Mouse (Mus musculus): ENCODE data around the gene Galnt17. TPM values are rescaled to one million over a fixed set of nuclear protein-coding genes. Genes with fewer than 3 reads are reported as not detected.

The Galnt17 gene
- polyA plus RNA-seq, 1 experiment from 2014 or later = 0.08 TPM

DNA sequence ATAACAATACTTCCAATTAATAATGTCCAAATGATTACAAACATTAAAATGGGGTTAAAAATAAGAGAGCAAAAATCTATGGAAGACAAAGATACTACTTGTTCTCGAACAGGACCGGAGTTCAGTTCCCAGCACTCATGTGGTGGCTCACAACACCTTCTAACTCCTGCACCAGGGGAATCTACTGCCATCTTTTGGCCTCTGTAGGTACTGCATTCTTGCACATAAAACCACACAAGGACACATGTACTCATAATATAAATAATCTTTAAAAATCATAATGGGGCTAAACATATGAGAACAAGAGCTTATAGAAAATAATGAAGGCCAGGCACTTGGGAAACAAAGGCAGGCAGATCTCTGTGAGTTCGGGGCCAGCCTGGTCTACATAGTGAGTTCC is 330.3 kb downstream of the Galnt17 start:
- no peak overlapping the region for H3K4me3 ChIP-seq (ENCODE audit: low read depth, low read length)
- no peaks in the 10 kb centered on the region for H3K9me3 ChIP-seq (replicated peaks; ENCODE audit: control insufficient read depth, low read length)
- no peak for ATAC-seq (ENCODE audit: low read depth)
- no peak overlapping the region for H3K27ac ChIP-seq (ENCODE audit: low read length)
- no peaks in the 10 kb centered on the region for H3K27me3 ChIP-seq (ENCODE audit: control insufficient read depth, insufficient read depth, low read depth, low read length)
- H3K9ac ChIP-seq (ENCODE audit: low read depth, low read length) = no peak overlapping the region
- no peaks in the 10 kb centered on the region for H3K36me3 ChIP-seq (ENCODE audit: control insufficient read depth, insufficient read depth)
- 63% methylated on average over 3 of the region's 3 CpGs for WGBS (ENCODE audit: insufficient replicate concordance)
- H3K4me2 ChIP-seq (ENCODE audit: low read depth, low read length) = no peak overlapping the region
- H3K4me1 ChIP-seq (ENCODE audit: control insufficient read depth, low read depth, low read length) = no peaks in the 10 kb centered on the region

DNA sequence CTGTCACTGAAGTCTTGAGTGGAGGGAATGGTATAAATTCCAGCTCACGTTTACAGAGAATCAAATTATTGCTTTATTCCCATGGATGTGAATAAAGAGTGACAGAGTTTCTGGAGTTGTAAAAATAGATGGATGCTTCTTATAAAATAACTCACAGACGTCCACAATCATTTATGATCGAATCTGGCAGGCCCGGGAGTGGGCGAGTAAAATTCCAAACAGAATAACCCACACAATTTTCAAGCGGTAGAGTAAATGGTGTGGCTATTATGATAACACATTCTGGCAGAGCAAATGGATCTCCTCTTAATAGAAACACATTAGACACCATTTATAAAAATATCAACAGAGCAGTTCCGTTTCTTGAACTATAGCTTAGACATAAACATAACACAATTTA is 355.9 kb downstream of the Galnt17 start:
- no peak overlapping the region for H3K9ac ChIP-seq (ENCODE audit: low read depth, low read length)
- H3K27ac ChIP-seq (ENCODE audit: low read length) = no peak overlapping the region
- no peak overlapping the region for H3K4me3 ChIP-seq (ENCODE audit: low read depth, low read length)
- H3K27me3 ChIP-seq (ENCODE audit: control insufficient read depth, insufficient read depth, low read depth, low read length) = no peaks in the 10 kb centered on the region
- no peaks in the 10 kb centered on the region for H3K36me3 ChIP-seq (ENCODE audit: control insufficient read depth, insufficient read depth)
- WGBS (ENCODE audit: insufficient replicate concordance) = 65% methylated on average over 7 of the region's 7 CpGs
- H3K4me1 ChIP-seq (ENCODE audit: control insufficient read depth, low read depth, low read length) = no peaks in the 10 kb centered on the region
- H3K9me3 ChIP-seq (replicated peaks; ENCODE audit: control insufficient read depth, low read length) = no peaks in the 10 kb centered on the region
- H3K4me2 ChIP-seq (ENCODE audit: low read depth, low read length) = no peak overlapping the region
- ATAC-seq (ENCODE audit: low read depth) = no peak

DNA sequence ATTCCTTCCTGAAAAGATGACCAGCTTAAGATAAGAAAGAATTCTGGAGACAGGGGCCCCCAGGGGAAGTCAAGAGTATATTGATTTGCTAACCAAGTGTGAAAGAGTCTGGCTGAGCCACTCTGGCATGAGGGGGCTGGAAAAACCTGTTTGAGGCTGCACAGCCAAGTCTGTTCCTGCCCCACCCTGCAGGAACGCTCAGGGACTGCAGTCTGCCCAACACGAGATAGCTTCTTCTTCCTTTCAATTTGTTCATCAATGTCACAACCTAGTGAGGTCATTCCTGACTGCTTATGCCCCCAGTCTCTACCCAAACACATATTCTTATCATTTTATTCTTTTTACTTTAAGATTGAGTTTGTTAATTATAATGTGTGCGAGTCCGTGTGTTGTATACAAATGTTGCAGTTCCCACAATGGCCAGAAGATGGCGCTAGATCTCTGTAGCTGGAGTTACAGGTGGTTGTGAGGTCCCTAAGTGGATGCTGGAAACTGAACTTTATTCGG is 357.4 kb downstream of the Galnt17 start:
- Histone ChIP-seq H3K4me2 (ENCODE audit: low read depth, low read length) (no peak overlapping the region), H3K27me3 (ENCODE audit: control insufficient read depth, insufficient read depth, low read depth, low read length) (no peaks in the 10 kb centered on the region), H3K9me3 (replicated peaks; ENCODE audit: control insufficient read depth, low read length) (no peaks in the 10 kb centered on the region), H3K4me1 (ENCODE audit: control insufficient read depth, low read depth, low read length) (no peaks in the 10 kb centered on the region), H3K9ac (ENCODE audit: low read depth, low read length) (no peak overlapping the region), H3K36me3 (ENCODE audit: control insufficient read depth, insufficient read depth) (no peaks in the 10 kb centered on the region), H3K4me3 (ENCODE audit: low read depth, low read length) (no peak overlapping the region), H3K27ac (ENCODE audit: low read length) (no peak overlapping the region)
- 33% methylated on average over 6 of the region's 6 CpGs for WGBS (ENCODE audit: insufficient replicate concordance)
- no peak for ATAC-seq (ENCODE audit: low read depth)

DNA sequence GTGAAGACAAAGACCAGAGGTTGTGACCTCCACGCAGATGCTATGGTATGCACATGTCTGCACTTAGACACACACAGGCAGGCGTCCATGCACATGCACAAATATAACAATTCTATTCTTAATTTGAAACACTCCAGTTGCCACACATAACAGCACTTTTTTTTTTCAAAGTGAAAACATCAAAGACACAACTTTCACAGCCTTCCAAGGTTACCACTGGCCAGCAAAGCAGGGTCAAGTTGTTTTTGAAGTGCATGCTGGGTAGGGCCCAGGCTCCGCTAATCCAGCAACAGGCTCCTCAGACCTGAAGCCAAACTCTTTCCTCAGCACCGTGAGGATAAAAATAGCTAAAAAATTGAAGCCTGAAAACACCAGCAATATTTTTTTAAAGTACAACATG is 357.9 kb downstream of the Galnt17 start:
- Histone ChIP-seq H3K4me2 (ENCODE audit: low read depth, low read length) (no peak overlapping the region), H3K36me3 (ENCODE audit: control insufficient read depth, insufficient read depth) (no peaks in the 10 kb centered on the region), H3K9me3 (replicated peaks; ENCODE audit: control insufficient read depth, low read length) (no peaks in the 10 kb centered on the region), H3K4me1 (ENCODE audit: control insufficient read depth, low read depth, low read length) (no peaks in the 10 kb centered on the region), H3K9ac (ENCODE audit: low read depth, low read length) (no peak overlapping the region), H3K27me3 (ENCODE audit: control insufficient read depth, insufficient read depth, low read depth, low read length) (no peaks in the 10 kb centered on the region), H3K4me3 (ENCODE audit: low read depth, low read length) (no peak overlapping the region), H3K27ac (ENCODE audit: low read length) (no peak overlapping the region)
- WGBS (ENCODE audit: insufficient replicate concordance) = 58% methylated on average over 4 of the region's 4 CpGs
- ATAC-seq (ENCODE audit: low read depth) = no peak

DNA sequence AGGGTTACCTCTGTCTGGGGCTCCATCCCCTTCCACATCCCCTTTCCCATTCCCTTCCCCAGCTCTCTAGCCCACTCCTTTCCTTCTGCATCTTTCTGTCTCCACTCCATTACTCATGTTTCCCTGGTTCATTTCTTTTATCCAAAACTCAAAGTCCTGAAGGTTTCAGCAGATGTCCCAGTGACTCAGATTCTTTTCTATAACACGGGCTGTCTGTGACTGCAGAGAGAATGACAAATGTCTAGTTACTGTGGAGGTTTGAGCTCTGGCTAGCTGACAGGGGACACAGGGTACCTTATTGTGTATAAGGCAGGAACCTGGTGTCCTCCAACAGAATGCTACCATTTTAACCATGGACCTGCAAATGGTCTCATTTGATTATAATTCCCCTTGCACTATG is 358.6 kb downstream of the Galnt17 start:
- Histone ChIP-seq H3K4me2 (ENCODE audit: low read depth, low read length) (no peak overlapping the region), H3K27me3 (ENCODE audit: control insufficient read depth, insufficient read depth, low read depth, low read length) (no peaks in the 10 kb centered on the region), H3K36me3 (ENCODE audit: control insufficient read depth, insufficient read depth) (no peaks in the 10 kb centered on the region), H3K9ac (ENCODE audit: low read depth, low read length) (no peak overlapping the region), H3K4me1 (ENCODE audit: control insufficient read depth, low read depth, low read length) (no peaks in the 10 kb centered on the region), H3K9me3 (replicated peaks; ENCODE audit: control insufficient read depth, low read length) (no peaks in the 10 kb centered on the region), H3K4me3 (ENCODE audit: low read depth, low read length) (no peak overlapping the region), H3K27ac (ENCODE audit: low read length) (no peak overlapping the region)
- ATAC-seq (ENCODE audit: low read depth) = no peak
- 51% methylated on average over 1 of the region's 1 CpGs for WGBS (ENCODE audit: insufficient replicate concordance)

DNA sequence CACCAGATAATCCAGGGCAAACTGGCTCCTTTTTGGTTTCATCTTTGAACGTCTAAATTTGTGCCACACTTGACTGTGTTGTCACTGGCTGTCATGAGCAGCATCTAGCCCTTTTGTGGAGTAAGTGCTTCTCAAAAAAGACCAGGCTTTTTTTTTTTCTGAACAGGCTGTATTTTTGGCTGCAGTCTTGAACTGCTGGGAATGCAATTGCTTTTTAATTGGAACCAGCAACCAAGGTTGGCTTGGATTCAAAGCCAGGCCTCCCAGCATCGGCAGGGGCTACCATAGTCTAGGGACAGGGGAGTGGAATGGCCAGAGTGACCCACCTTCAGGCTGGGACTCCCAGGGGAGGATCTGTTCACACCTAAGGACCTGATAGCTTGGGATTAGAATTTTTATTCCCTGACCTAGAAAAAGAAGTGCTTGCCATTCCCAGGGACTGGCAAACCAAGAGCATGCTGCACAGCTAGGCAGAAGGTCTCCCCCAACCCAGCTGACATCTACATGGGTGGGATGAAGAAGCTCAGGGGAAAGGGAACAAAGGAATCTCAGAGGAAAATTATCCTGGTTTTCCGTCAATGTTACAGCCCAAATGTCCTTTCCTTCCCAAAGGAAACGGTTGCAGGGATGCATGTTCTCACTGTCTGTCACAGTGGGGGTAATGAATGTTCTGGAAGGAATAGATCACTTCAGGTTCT is 369.2 kb downstream of the Galnt17 start:
- no peaks in the 10 kb centered on the region for H3K27me3 ChIP-seq (ENCODE audit: control insufficient read depth, insufficient read depth, low read depth, low read length)
- no peak overlapping the region for H3K4me3 ChIP-seq (ENCODE audit: low read depth, low read length)
- no peak overlapping the region for H3K4me2 ChIP-seq (ENCODE audit: low read depth, low read length)
- no peaks in the 10 kb centered on the region for H3K36me3 ChIP-seq (ENCODE audit: control insufficient read depth, insufficient read depth)
- no peak for ATAC-seq (ENCODE audit: low read depth)
- no peaks in the 10 kb centered on the region; the same call in 1 of the 2 replicates for H3K9me3 ChIP-seq (replicated peaks; ENCODE audit: control insufficient read depth, low read length)
- H3K9ac ChIP-seq (ENCODE audit: low read depth, low read length) = no peak overlapping the region
- no peak overlapping the region for H3K27ac ChIP-seq (ENCODE audit: low read length)
- 48% methylated on average over 4 of the region's 4 CpGs for WGBS (ENCODE audit: insufficient replicate concordance)
- no peaks in the 10 kb centered on the region for H3K4me1 ChIP-seq (ENCODE audit: control insufficient read depth, low read depth, low read length)

DNA sequence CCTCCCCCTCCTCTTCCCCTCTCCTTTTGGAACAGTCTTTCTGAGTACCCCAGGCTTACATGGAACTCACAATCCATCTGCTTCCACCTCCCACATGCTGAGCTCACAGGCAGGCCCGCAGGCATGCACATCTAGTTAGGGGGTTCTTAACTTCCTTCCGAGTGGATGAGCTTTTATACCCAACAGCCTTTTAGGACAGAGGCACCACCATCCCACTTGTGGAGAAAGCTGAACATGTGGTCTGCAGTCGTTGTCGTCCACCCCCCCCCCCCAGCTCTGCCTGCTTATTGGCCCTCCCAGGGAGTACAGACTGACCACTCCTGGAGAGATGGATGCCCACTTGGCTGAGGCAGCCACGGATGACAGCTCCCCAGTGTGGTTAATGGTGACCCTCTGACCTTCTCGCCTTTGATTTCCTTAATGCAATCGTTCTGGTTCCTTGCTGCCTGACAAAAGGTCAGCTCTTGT is 370.0 kb downstream of the Galnt17 start:
- no peak for ATAC-seq (ENCODE audit: low read depth)

GRCm38 (mm10) chr5:130930999-130931398 is 377.3 kb downstream of the Galnt17 start:
- WGBS (ENCODE audit: insufficient replicate concordance) = 55% methylated on average over 1 of the region's 1 CpGs
- no peak for ATAC-seq (ENCODE audit: low read depth)
- Histone ChIP-seq H3K36me3 (ENCODE audit: control insufficient read depth, insufficient read depth) (no peaks in the 10 kb centered on the region), H3K4me3 (ENCODE audit: low read depth, low read length) (no peak overlapping the region), H3K9ac (ENCODE audit: low read depth, low read length) (no peak overlapping the region), H3K4me1 (ENCODE audit: control insufficient read depth, low read depth, low read length) (no peaks in the 10 kb centered on the region), H3K4me2 (ENCODE audit: low read depth, low read length) (no peak overlapping the region), H3K27me3 (ENCODE audit: control insufficient read depth, insufficient read depth, low read depth, low read length) (no peaks in the 10 kb centered on the region), H3K27ac (ENCODE audit: low read length) (no peak overlapping the region), H3K9me3 (replicated peaks; ENCODE audit: control insufficient read depth, low read length) (peaks cover 2% of the 10 kb centered on the region; the same call in 1 of the 2 replicates)

More for the DNA sequence above, 370.0 kb downstream of the Galnt17 start:
- WGBS (ENCODE audit: insufficient replicate concordance) = 18% methylated on average over 7 of the region's 7 CpGs
- no peaks in the 10 kb centered on the region for H3K36me3 ChIP-seq (ENCODE audit: control insufficient read depth, insufficient read depth)
- no peaks in the 10 kb centered on the region for H3K4me1 ChIP-seq (ENCODE audit: control insufficient read depth, low read depth, low read length)
- no peaks in the 10 kb centered on the region; the same call in 1 of the 2 replicates for H3K9me3 ChIP-seq (replicated peaks; ENCODE audit: control insufficient read depth, low read length)
- no peak overlapping the region for H3K4me2 ChIP-seq (ENCODE audit: low read depth, low read length)
- no peaks in the 10 kb centered on the region for H3K27me3 ChIP-seq (ENCODE audit: control insufficient read depth, insufficient read depth, low read depth, low read length)
- H3K4me3 ChIP-seq (ENCODE audit: low read depth, low read length) = no peak overlapping the region
- no peak overlapping the region for H3K9ac ChIP-seq (ENCODE audit: low read depth, low read length)
- no peak overlapping the region for H3K27ac ChIP-seq (ENCODE audit: low read length)

DNA sequence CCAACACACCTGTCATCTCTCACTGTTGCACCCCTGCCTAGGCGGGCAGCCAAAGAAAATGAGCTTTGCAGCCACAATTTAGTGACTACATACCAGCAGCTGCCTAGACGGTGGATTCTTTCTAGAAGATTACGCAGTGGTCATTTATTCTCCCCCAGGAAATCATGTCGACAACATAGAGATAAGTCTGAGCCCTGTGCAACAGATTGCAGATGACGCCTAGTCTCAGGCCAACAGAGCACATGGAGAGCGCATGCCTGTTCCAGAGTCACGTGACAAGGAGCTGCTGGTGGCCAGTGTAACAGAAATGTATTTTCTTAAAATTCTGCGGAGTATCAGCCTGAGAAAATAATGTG is 380.5 kb downstream of the Galnt17 start:
- Histone ChIP-seq H3K36me3 (ENCODE audit: control insufficient read depth, insufficient read depth) (no peaks in the 10 kb centered on the region), H3K4me1 (ENCODE audit: control insufficient read depth, low read depth, low read length) (no peaks in the 10 kb centered on the region), H3K27ac (ENCODE audit: low read length) (no peak overlapping the region), H3K9me3 (replicated peaks; ENCODE audit: control insufficient read depth, low read length) (peaks cover 2% of the 10 kb centered on the region; the same call in 1 of the 2 replicates), H3K9ac (ENCODE audit: low read depth, low read length) (no peak overlapping the region), H3K4me3 (ENCODE audit: low read depth, low read length) (no peak overlapping the region), H3K27me3 (ENCODE audit: control insufficient read depth, insufficient read depth, low read depth, low read length) (no peaks in the 10 kb centered on the region), H3K4me2 (ENCODE audit: low read depth, low read length) (no peak overlapping the region)
- 69% methylated on average over 8 of the region's 8 CpGs for WGBS (ENCODE audit: insufficient replicate concordance)
- no peak for ATAC-seq (ENCODE audit: low read depth)

Measured in liver, embryonic 16.5 days (tissue).